Mouse (Mus musculus): Measurements from ENCODE around the gene Muc1. TPM values are rescaled to one million over a fixed set of nuclear protein-coding genes. Genes with fewer than 3 reads are reported as not detected.

Muc1 gene
- polyA plus RNA-seq, 1 experiment from 2014 or later: 1.3 TPM

GRCm38 (mm10) chr3:89227307-89228179, 1.3 kb upstream of the Muc1 start:
- peak overlapping the region; percentile 52 for H3K9ac ChIP-seq
- peak; percentile 78 for ATAC-seq (replicated peaks)
- peaks cover 60% of the 10 kb centered on the region for H3K4me1 ChIP-seq
- peak overlapping the region; percentile 65 for H3K4me2 ChIP-seq
- 2% methylated on average over 41 of the region's 41 CpGs for WGBS
- no peaks in the 10 kb centered on the region for H3K9me3 ChIP-seq
- peak overlapping the region; percentile 37 for H3K4me3 ChIP-seq
- no peaks in the 10 kb centered on the region for H3K27me3 ChIP-seq (replicated peaks)
- H3K36me3 ChIP-seq (replicated peaks): no peaks in the 10 kb centered on the region
- H3K27ac ChIP-seq: peak overlapping the region; percentile 86

GRCm38 (mm10) chr3:89228180-89228549, 692 bp upstream of the Muc1 start:
- ATAC-seq (replicated peaks): peak; percentile 30; the same call in 1 of the 2 replicates
- Histone ChIP-seq H3K9ac (0 out of 2 replicates have a peak overlapping the region, but pooled peaks have one; percentile 3), H3K36me3 (replicated peaks) (no peaks in the 10 kb centered on the region), H3K4me1 (peaks cover 57% of the 10 kb centered on the region), H3K4me2 (peak overlapping the region; percentile 65), H3K9me3 (no peaks in the 10 kb centered on the region), H3K27ac (peak overlapping the region; percentile 86), H3K4me3 (peak overlapping the region; percentile 37), H3K27me3 (replicated peaks) (no peaks in the 10 kb centered on the region)
- under 1% methylated on average over 20 of the region's 20 CpGs for WGBS

- Histone ChIP-seq H3K27ac (no peak overlapping the region), H3K4me2 (no peak overlapping the region), H3K4me1 (peaks cover 46% of the 10 kb centered on the region), H3K9ac (no peak overlapping the region), H3K27me3 (replicated peaks) (no peaks in the 10 kb centered on the region), H3K4me3 (no peak overlapping the region), H3K9me3 (no peaks in the 10 kb centered on the region), H3K36me3 (replicated peaks) (peaks cover 3% of the 10 kb centered on the region; the same call in 1 of the 2 replicates)
- 60% methylated on average over 4 of the region's 4 CpGs for whole genome bisulfite sequencing
- no peak for ATAC-seq (replicated peaks)
Measured at GRCm38 (mm10) chr3:89229276-89229675, 419 bp downstream of the Muc1 start.

- H3K4me1 ChIP-seq: peaks cover 33% of the 10 kb centered on the region
- H3K27me3 ChIP-seq (replicated peaks): no peaks in the 10 kb centered on the region
- ATAC-seq (replicated peaks): no peak
- H3K4me3 ChIP-seq: no peak overlapping the region
- WGBS: 93% methylated on average over 2 of the region's 2 CpGs
- H3K9me3 ChIP-seq: no peaks in the 10 kb centered on the region
- no peak overlapping the region for H3K9ac ChIP-seq
- no peak overlapping the region for H3K27ac ChIP-seq
- peaks cover 12% of the 10 kb centered on the region; the same call in 1 of the 2 replicates for H3K36me3 ChIP-seq (replicated peaks)
- H3K4me2 ChIP-seq: no peak overlapping the region
Measured at GRCm38 (mm10) chr3:89230561-89230960, 1.7 kb downstream of the Muc1 start.

GRCm38 (mm10) chr3:89231345-89231744, 2.5 kb downstream of the Muc1 start:
- Histone ChIP-seq H3K4me3 (no peak overlapping the region), H3K4me1 (peaks cover 25% of the 10 kb centered on the region), H3K4me2 (no peak overlapping the region), H3K9ac (no peak overlapping the region), H3K27ac (no peak overlapping the region), H3K27me3 (replicated peaks) (no peaks in the 10 kb centered on the region), H3K36me3 (replicated peaks) (peaks cover 18% of the 10 kb centered on the region), H3K9me3 (no peaks in the 10 kb centered on the region)
- 76% methylated on average over 7 of the region's 7 CpGs for WGBS
- no peak for ATAC-seq (replicated peaks)

- Histone ChIP-seq H3K36me3 (replicated peaks) (peaks cover 23% of the 10 kb centered on the region), H3K27me3 (replicated peaks) (no peaks in the 10 kb centered on the region), H3K27ac (no peak overlapping the region), H3K9me3 (no peaks in the 10 kb centered on the region), H3K4me3 (no peak overlapping the region), H3K9ac (no peak overlapping the region), H3K4me2 (no peak overlapping the region), H3K4me1 (peaks cover 20% of the 10 kb centered on the region)
- ATAC-seq (replicated peaks): no peak
- 75% methylated on average over 16 of the region's 16 CpGs for WGBS
Measured at GRCm38 (mm10) chr3:89231772-89232275, 3.0 kb downstream of the Muc1 start.

- H3K4me2 ChIP-seq: no peak overlapping the region
- H3K9ac ChIP-seq: no peak overlapping the region
- WGBS: 70% methylated on average over 6 of the region's 6 CpGs
- H3K4me3 ChIP-seq: no peak overlapping the region
- H3K27me3 ChIP-seq (replicated peaks): no peaks in the 10 kb centered on the region
- no peaks in the 10 kb centered on the region for H3K9me3 ChIP-seq
- H3K27ac ChIP-seq: no peak overlapping the region
- no peak for ATAC-seq (replicated peaks)
- H3K4me1 ChIP-seq: peaks cover 12% of the 10 kb centered on the region
- peaks cover 31% of the 10 kb centered on the region for H3K36me3 ChIP-seq (replicated peaks)
Measured at GRCm38 (mm10) chr3:89232614-89233013, 3.8 kb downstream of the Muc1 start.

- no peak for ATAC-seq (replicated peaks)
- H3K9ac ChIP-seq: no peak overlapping the region
- no peak overlapping the region for H3K4me3 ChIP-seq
- peaks cover 41% of the 10 kb centered on the region for H3K36me3 ChIP-seq (replicated peaks)
- no peaks in the 10 kb centered on the region for H3K9me3 ChIP-seq
- no peak overlapping the region for H3K4me2 ChIP-seq
- WGBS: 86% methylated on average over 14 of the region's 14 CpGs
- peaks cover 5% of the 10 kb centered on the region for H3K4me1 ChIP-seq
- H3K27me3 ChIP-seq (replicated peaks): no peaks in the 10 kb centered on the region
- no peak overlapping the region for H3K27ac ChIP-seq
Measured at GRCm38 (mm10) chr3:89233562-89234110, 4.8 kb downstream of the Muc1 start.

GRCm38 (mm10) chr3:89236516-89236915, 7.7 kb downstream of the Muc1 start:
- no peaks in the 10 kb centered on the region for H3K4me1 ChIP-seq
- no peak for ATAC-seq (replicated peaks)

GRCm38 (mm10) chr3:89237682-89238081, 8.8 kb downstream of the Muc1 start:
- Histone ChIP-seq H3K4me3 (no peak overlapping the region), H3K9ac (no peak overlapping the region), H3K36me3 (replicated peaks) (peaks cover 76% of the 10 kb centered on the region), H3K27me3 (replicated peaks) (no peaks in the 10 kb centered on the region), H3K9me3 (no peaks in the 10 kb centered on the region), H3K27ac (no peak overlapping the region), H3K4me1 (peaks cover 9% of the 10 kb centered on the region), H3K4me2 (no peak overlapping the region)
- whole genome bisulfite sequencing: 94% methylated on average over 21 of the region's 21 CpGs
- no peak for ATAC-seq (replicated peaks)

More at GRCm38 (mm10) chr3:89236516-89236915, 7.7 kb downstream of the Muc1 start:
- Histone ChIP-seq H3K9me3 (no peaks in the 10 kb centered on the region), H3K27ac (no peak overlapping the region), H3K9ac (no peak overlapping the region), H3K36me3 (replicated peaks) (peaks cover 67% of the 10 kb centered on the region), H3K27me3 (replicated peaks) (no peaks in the 10 kb centered on the region), H3K4me2 (no peak overlapping the region), H3K4me3 (no peak overlapping the region)
- WGBS: 91% methylated on average over 10 of the region's 10 CpGs

- 72% methylated on average over 12 of the region's 12 CpGs for WGBS
- Histone ChIP-seq H3K4me2 (no peak overlapping the region), H3K9me3 (no peaks in the 10 kb centered on the region), H3K4me1 (peaks cover 17% of the 10 kb centered on the region), H3K9ac (no peak overlapping the region), H3K27ac (no peak overlapping the region), H3K36me3 (replicated peaks) (peaks cover 76% of the 10 kb centered on the region), H3K27me3 (replicated peaks) (no peaks in the 10 kb centered on the region), H3K4me3 (no peak overlapping the region)
- no peak for ATAC-seq (replicated peaks)
Measured at GRCm38 (mm10) chr3:89238494-89238893, 9.6 kb downstream of the Muc1 start.

- no peak overlapping the region for H3K9ac ChIP-seq
- no peak overlapping the region for H3K4me3 ChIP-seq
- H3K27me3 ChIP-seq (replicated peaks): no peaks in the 10 kb centered on the region
- no peak for ATAC-seq (replicated peaks)
- H3K4me1 ChIP-seq: peaks cover 35% of the 10 kb centered on the region
- no peaks in the 10 kb centered on the region for H3K9me3 ChIP-seq
- peak overlapping the region; percentile 92; the same call in 1 of the 2 replicates for H3K4me2 ChIP-seq
- WGBS: 71% methylated on average over 9 of the region's 9 CpGs
- H3K27ac ChIP-seq: no peak overlapping the region
- peaks cover 47% of the 10 kb centered on the region for H3K36me3 ChIP-seq (replicated peaks)
Measured at GRCm38 (mm10) chr3:89242331-89242895, 13.6 kb downstream of the Muc1 start.
